Mouse (Mus musculus) v-Abl transformed pro-B cells (cell line): ENCODE measurements around the gene Srxn1.

ENCODE experiments used
- in situ Hi-C, 2 experiments: fragments of 400-800 bp; cut with MboI; formaldehyde crosslinking; loops; one replicate each; pipeline ENCODE4 v1.15.1; 2025; ENCODE audit not compliant: unreplicated experiment in 2 of 2

The Srxn1 gene

GRCm38 (mm10) chr2:152148675-152149074 is 43.4 kb downstream of the Srxn1 start:
- in situ Hi-C loops, result no loop called here

- in situ Hi-C loops, result no loop called here
These were observed 44.6 kb downstream of the Srxn1 start for GRCm38 (mm10) chr2:152149891-152150290.

GRCm38 (mm10) chr2:152150373-152150772 is 45.1 kb downstream of the Srxn1 start:
- in situ Hi-C loops, result no loop called here

- in situ Hi-C loops, result no loop called here
These were observed 48.0 kb downstream of the Srxn1 start for GRCm38 (mm10) chr2:152153361-152153760.

- in situ Hi-C loops, result no loop called here
These were observed 50.3 kb downstream of the Srxn1 start for GRCm38 (mm10) chr2:152155414-152156208.

- in situ Hi-C loops, result no loop called here
These were observed 51.2 kb downstream of the Srxn1 start for GRCm38 (mm10) chr2:152156471-152156870.

GRCm38 (mm10) chr2:152159487-152159886 is 54.2 kb downstream of the Srxn1 start:
- in situ Hi-C loops, result no loop called here
